Mouse (Mus musculus) 3T3-L1 (cell line): ENCODE data around the gene Mrto4.

Experiments
- DNase-seq: peaks from one replicate; pipeline ENCODE4 v3.0.0-alpha.2; 2015; ENCODE audit warnings: low read depth, low spot score

The Mrto4 gene

GRCm38 (mm10) chr4:139340835-139341234 lies 11.5 kb downstream of the Mrto4 start:
- DNase-seq: no peak

DNA sequence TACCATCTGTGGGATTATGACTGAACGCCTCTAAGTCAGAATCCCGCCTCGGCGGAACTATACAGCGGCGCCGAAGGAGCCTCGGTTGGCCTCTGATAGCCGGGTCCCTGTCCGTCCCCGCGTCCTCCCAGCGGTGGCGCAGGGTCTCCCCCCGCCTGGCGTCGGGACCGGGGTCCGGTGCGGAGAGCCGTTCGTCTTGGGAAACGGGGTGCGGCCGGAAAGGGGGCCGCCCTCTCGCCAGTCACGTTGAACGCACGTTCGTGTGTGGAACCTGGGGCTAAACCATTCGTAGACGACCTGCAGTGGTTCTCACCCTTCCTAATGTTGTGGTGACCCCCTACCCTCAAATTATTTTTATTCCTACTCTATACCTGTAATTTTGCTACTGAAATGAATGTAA lies 14.2 kb downstream of the Mrto4 start:
- DNase-seq: no peak

- DNase-seq: peak; percentile 82
Measured at GRCm38 (mm10) chr4:139336822-139337483, 15.4 kb downstream of the Mrto4 start.

DNA sequence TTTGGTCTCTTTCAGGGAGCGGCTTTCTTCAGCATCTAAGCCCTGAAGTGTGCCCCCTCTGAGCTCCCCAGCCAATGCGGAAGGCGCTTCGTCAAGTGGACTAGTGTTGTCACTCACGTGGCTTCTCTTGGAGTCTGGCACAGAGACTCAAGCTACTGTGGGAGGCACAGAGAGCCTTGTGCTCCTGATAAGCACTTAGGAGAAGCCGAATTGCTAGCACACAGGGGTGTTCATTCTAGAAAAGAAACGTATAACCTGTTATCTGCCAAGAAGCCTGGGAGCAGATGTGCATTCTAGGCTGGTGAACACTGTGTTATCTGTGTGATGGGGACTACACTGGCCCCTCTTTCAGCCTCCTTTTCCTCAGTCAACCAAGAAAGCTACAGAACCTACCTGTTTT lies 16.9 kb downstream of the Mrto4 start:
- no peak for DNase-seq

DNA sequence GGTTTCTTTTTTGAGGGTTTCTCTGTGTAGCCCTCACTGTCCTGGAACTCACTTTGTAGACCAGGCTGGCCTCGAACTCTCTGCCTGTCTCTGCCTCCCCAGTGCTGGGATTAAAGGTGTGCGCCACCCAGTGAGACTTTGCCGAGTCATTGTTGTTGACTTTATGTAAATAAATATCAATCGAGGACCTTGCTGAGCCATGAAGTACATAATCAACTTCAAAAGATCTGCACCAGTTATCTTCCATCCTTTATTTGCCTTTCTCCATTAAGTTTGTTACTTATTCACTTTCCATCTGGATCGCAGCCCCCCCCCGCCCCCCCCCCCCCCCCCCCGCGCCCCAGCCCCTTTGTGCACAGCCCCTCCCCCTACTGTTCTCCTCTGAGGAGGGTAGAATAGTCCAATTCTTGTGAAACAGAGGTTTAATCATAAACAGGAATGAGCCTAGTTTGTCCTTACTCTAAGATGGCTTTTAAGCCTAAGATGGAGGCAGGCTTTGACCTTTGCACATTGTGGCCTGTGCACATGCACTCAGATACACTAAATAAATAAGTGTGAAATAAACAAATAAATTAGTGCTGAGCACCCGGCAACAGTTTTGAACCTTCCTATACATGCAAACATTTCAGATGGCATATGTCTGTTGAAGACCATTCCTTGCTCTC lies 17.6 kb downstream of the Mrto4 start:
- no peak for DNase-seq

GRCm38 (mm10) chr4:139330605-139331004 lies 21.8 kb downstream of the Mrto4 start:
- DNase-seq: peak; percentile 83

DNA sequence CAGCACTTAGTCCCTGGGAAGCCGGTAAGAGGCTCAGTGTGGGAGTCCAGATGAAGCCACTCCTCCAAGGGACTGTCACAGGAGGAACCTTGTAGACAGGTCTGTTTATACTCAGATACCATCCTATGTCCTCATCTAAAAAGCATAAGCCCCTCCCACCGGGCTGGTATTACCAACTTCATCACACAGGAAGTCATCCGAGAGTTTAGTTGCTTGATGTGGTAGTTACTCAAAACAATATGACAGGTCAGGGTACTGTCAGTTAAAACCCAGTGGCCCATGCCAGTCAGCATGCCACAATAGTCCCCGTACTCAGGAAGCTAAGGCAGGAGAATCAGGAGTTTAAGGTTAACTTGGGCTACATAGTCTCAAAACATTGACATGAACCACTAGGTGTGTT lies 32.6 kb downstream of the Mrto4 start:
- DNase-seq: no peak

DNA sequence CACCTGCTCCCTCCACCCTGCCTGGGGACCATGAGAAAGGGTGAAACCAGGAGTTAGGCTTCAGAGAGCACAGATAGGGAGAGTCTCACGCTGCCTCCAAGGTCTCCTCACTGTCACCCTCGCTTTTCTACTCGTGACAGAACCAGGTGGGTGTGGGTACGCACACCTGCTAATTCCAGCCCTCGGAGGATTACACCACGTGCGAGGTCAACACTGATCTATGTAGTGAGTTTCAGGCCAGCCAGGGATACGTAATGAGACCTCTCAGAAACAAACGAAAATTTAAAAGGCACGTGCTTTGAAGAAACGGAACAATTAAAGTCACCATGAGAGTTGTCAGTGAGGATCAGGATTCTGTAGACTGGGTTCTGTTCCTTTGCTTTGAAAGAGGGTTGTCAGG lies 33.9 kb downstream of the Mrto4 start:
- DNase-seq: no peak

DNA sequence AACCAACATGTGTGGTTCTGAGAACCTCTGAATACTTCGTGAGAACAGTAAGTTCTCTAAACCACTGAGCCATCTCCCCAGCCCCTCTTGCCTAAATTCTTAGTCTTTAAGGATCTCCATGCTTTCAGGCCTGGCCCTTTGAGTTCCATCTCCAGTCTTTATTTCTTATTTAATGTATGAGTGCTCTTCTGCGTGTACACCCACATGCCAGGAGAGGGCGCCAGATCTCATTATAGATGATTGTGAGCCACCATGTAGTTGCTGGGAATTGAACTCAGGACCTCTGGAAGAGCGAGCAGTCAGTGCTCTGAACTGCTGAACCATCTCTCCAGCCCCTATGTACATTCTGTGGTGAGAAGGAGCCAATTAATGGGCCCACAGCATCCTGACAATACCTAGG lies 39.7 kb downstream of the Mrto4 start:
- DNase-seq: peak; percentile 65

GRCm38 (mm10) chr4:139311707-139312106 lies 40.7 kb downstream of the Mrto4 start:
- no peak for DNase-seq

DNA sequence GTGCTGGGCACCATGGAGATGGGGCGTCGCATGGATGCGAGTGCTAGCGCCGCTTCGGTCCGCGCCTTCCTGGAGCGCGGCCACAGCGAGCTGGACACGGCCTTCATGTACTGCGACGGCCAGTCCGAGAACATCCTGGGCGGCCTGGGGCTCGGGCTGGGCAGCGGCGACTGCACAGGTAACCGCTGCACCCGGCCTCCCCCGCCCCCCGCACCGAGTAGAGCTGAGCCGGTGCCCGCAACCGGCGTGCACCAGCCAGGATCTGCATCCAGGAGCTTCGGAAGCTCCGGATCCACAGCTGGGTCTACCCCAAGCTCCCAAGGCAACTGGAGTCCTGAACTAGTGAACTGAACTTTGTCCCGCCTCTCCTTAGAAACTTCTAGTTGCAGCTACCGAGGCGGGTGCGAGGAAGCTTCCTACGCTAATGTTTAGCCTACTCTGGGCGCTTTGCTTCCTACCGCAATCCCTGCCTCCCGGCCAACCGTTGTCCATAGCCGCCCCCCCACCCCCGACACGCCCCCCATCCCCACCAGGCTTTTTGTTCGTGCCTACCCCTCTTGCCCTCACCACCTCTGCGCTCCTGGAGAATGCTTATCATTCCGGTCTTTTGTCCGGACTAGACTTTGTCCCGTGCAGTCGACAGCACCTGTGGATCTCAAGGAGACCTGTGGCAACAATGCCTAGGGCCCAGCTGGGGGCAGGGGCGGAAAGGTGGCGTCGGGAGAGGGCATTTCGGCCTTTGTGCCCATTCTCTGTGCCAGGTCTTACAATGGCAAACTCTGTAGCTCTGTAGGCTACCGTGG lies 41.3 kb downstream of the Mrto4 start:
- no peak for DNase-seq

DNA sequence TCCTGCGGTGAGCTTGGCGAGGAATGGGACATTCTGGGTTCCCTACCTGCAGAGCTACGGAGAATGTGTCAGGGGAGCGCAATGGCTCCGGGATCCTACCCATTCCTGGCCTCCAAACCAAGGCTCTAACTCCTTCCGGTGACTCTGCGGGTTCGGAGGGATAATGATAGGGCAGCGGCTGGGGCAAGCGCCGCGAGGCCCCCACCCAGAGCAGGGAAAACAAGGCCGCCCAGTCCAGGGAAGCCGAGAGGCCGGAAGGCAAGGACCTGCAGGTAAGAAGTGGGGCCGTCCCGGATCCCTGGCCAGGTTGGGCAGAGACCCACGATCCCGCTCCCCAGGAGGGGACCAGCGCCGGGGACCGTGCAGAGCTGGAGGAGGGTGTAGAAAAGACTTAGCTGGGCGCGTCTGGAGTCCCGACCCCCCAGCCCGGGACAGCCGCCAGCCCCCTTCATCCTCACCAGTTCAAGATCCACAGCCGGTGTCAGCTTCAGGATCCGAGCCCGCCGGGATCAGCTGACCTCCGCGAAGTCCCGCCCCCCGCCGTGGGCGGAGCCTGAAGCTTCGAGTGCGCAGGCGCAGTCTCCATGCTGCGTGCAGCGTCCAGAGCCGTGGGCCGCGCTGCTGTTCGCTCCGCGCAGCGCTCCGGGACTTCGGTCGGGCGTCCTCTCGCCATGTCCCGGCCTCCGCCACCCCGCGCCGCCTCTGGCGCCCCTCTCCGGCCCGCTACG lies 42.0 kb downstream of the Mrto4 start, which contains the start of the genes Pqlc2 and Akr7a5:
TSS of gene Pqlc2 (minus strand) at position 538 of the 728 bp plus-strand sequence.
TSS of gene Akr7a5 (plus strand) at position 574 of the 728 bp plus-strand sequence.
- peak; percentile 87 for DNase-seq

- DNase-seq: peak; percentile 51
Measured at GRCm38 (mm10) chr4:139309651-139310050, 42.7 kb downstream of the Mrto4 start.

DNA sequence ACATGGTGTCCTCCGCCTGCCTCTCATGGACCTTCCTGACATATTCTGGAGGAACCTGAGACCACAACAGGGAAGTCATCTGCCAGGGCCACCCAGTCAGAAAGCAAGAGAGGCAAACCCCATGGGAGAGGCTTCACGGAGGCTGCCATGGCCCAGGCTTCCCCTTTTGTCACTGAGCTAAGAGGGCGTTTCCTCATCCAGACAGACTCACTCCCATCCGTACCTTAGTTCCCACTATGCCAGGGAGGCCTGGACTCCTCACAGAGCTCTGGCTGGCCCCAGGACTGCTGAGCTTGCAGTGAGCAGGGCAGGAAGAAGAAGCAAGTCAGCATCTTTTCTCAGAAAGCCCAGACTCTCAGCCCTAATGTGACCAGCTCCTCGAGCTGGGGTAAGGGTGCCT lies 44.5 kb downstream of the Mrto4 start:
- no peak for DNase-seq

DNA sequence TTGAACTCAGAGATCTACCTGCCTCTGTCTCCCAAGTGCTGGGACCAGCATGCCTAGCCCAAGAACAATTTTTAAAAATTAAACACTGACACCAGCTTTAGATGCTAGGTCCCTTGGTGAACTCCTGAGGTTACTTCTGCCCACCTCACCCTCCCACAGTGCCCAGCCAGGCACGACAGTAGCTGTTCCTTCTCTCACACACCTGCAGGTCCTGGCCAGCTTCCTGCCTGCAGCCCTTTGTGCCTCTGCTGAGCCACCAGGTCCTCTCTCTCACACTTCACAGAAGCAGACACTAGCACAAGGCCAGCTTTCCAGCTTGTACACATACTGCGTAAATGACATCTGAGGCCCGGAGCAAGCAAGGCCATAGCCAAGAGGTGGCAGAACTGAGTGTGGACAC lies 46.9 kb downstream of the Mrto4 start:
- no peak for DNase-seq

- no peak for DNase-seq
Measured at GRCm38 (mm10) chr4:139302241-139302640, 50.1 kb downstream of the Mrto4 start.

DNA sequence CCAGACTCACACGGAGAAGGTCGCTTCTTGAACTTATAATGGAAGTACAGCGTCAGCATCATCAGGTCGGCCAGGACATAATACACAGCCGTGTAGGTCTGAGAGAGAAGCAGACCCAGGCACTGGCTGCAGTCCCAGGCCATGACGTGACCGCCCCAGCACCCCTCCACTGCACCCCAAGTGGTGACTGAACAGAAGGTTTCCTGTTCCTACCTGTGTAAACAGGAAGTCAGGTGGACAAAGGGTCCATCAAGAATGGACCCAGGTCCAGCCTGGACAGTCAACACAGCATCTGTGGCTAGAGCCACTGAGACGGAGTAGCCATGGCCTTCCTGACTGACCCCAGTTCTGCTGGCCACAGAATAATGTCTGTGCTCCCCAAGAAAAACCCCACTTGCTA lies 50.6 kb downstream of the Mrto4 start:
- no peak for DNase-seq

DNA sequence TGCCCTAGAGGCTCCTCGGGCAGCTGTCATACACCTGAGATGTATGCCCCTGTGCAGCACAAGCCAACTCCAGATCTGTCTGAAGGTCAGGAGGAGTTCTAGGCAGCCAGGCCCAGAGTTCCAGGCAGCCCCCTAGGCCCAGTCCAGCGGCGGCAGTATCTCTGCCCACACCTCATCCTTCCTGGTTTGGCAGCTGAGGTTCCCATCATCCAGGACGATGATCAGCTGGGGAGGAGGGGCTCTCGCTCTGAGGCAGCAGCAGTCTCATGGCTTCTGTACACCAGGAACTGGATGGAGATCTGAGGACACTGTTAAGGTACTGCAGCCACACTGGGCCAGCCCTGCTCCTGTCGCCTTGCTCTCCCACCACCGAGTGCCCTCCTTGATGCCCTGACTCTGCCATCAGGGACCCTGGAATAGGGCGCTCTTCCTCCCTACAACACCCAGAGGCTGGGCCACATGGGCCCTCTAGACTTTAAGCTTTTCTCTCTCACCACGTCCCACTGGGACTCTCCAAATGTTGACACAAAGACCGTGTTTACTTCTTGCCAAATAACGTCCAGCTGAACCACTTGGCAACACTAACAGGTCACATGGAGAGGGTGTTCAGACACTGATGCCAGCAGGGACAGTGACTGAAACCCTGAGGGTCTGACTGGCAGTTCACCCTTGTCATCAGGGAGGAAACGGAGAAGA lies 53.6 kb downstream of the Mrto4 start:
- DNase-seq: no peak

- no peak for DNase-seq
Measured at GRCm38 (mm10) chr4:139297566-139297965, 54.8 kb downstream of the Mrto4 start.
